Mouse (Mus musculus): ENCODE measurements around the gene Cabp4. TPM values are rescaled to one million over a fixed set of nuclear protein-coding genes. Genes with fewer than 3 reads are reported as not detected.

The Cabp4 gene
- polyA plus RNA-seq, 1 experiment, result 0.16 TPM

DNA sequence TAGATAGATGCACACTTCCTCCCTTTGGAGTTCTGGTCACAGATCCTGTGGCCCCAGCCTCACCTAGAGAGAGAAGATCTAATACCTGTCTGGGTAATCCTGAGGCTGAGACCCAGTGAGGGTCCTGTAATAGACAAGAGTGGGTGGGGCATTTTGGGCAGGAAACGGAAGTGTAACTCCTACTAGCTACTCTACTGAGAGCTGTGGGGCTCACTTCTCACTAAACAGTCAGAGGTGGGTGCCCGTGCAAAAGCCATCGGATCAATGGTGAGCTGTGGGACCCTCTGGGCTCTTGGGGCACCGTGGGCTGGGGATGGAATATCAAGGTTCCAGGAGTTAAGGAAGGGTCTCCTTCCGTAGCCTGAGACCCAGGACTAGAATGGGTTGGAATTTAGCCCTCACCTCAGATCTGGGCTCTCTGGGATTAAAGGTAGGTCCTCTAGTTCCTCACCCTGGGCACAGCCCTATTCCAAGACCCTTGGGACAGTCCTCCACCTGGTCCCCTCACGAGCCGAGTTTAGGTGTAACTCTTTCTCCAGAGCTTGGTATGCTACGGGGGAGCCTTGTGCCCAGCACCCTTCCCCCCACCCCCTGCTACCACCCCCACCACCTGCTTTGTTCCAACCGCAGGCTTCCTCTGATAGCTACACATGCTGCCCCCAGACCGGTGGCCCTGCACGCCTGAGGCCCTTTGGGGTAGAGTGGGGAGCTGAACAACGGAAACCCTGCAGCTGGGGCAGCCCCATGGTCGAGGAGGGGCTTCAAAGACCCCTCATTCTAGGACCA, 10.8 kb upstream of the Cabp4 start:
- no peaks in the 10 kb centered on the region for H3K36me3 ChIP-seq (ENCODE audit: control insufficient read depth, insufficient read depth, low read length)
- TF ChIP-seq POLR2A (IDR thresholded peaks at IDR 0.05; ENCODE audit: control insufficient read depth, low read depth, low read length), result no peak
- no peak for TF ChIP-seq CTCF (IDR thresholded peaks at IDR 0.05; ENCODE audit: control insufficient read depth, insufficient read depth, insufficient replicate concordance, low read depth, low read length)

DNA sequence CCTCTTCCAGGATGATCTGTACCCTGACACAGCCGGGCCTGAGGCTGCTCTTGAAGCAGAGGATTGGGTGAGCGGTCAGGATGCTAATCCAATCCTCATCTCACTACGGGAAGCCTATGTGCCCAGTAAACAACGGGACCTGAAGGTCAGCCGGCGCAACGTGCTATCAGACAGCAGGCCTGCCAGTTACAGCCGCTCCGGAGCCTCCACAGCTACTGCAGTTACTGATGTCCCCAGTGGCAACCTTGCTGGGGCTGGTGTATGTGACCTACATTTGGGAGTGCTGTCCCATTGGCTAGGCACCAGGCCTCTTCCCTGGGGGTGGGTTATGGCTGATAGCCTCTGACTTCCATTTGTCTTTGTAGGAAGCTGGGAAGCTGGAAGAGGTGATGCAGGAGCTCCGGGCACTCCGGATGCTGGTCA, 9.4 kb upstream of the Cabp4 start, which contains the start of gene Ptprcap:
Gene Ptprcap (plus strand): TSS at position 373 of the 423 bp plus-strand sequence.
- no peak within 1 kb of the TSS for H3K27ac ChIP-seq (ENCODE audit: control insufficient read depth, insufficient read depth, low read depth, low read length)
- H3K4me3 ChIP-seq (ENCODE audit: control insufficient read depth, low read depth, low read length), result no peak within 1 kb of the TSS
- no peaks in the 10 kb centered on the region for H3K27me3 ChIP-seq (ENCODE audit: control insufficient read depth, insufficient read depth, low read length)
- no peaks in the 10 kb centered on the region for H3K36me3 ChIP-seq (ENCODE audit: control insufficient read depth, insufficient read depth, low read length)
- H3K4me1 ChIP-seq (ENCODE audit: control insufficient read depth, insufficient read depth, low read length), result peaks cover 6% of the 10 kb centered on the region
- TF ChIP-seq CTCF (IDR thresholded peaks at IDR 0.05; ENCODE audit: control insufficient read depth, insufficient read depth, insufficient replicate concordance, low read depth, low read length) (no peak), POLR2A (IDR thresholded peaks at IDR 0.05; ENCODE audit: control insufficient read depth, low read depth, low read length) (no peak)

More for the DNA sequence above, 10.8 kb upstream of the Cabp4 start:
- no peak overlapping the region for H3K27ac ChIP-seq (ENCODE audit: control insufficient read depth, insufficient read depth, low read depth, low read length)
- peaks cover 3% of the 10 kb centered on the region; the same call in 1 of the 2 replicates for H3K4me1 ChIP-seq (ENCODE audit: control insufficient read depth, insufficient read depth, low read length)
- H3K27me3 ChIP-seq (ENCODE audit: control insufficient read depth, insufficient read depth, low read length), result no peaks in the 10 kb centered on the region
- H3K4me3 ChIP-seq (ENCODE audit: control insufficient read depth, low read depth, low read length), result no peak overlapping the region

DNA sequence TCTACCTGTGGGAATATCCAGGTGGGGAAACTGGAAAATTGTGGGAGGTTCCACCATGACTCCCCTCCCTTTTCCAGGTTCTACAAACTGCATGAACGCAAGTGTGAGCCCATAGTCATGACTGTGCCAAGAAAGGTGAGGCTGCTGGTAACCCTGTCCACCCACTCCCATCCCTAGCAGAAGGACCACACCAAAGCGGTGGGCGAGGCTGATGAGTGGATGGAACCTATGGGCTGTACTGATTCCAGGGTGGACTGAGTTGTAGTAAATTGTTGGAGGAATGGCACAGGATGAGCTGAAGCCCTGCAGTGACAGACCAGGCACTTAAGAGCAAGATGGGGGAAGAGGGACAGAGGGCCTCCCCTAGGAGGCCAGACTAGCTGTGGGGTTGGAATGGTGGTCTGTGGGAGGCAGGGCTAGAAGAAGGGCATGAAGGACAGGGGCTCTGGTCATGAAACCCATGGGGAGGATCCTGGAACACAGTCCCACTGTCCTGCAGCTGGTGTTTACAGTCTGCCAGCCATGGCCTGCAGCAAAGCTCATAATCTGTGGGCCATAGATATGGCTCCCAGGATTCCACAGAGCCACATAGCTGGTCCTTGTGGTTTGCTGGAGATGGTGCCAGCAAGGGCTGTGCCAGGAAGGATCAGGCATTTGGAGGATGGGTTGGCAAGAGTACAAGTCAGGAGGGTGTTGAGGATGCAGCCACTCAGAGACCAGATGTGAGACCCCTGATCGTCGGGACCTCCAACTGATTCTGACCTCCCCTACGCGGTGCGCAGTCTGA, 8.8 kb upstream of the Cabp4 start:
- H3K4me1 ChIP-seq (ENCODE audit: control insufficient read depth, insufficient read depth, low read length), result peaks cover 10% of the 10 kb centered on the region
- no peak overlapping the region for H3K4me3 ChIP-seq (ENCODE audit: control insufficient read depth, low read depth, low read length)
- H3K27ac ChIP-seq (ENCODE audit: control insufficient read depth, insufficient read depth, low read depth, low read length), result no peak overlapping the region
- TF ChIP-seq POLR2A (IDR thresholded peaks at IDR 0.05; ENCODE audit: control insufficient read depth, low read depth, low read length) (no peak), CTCF (IDR thresholded peaks at IDR 0.05; ENCODE audit: control insufficient read depth, insufficient read depth, insufficient replicate concordance, low read depth, low read length) (no peak)
- no peaks in the 10 kb centered on the region for H3K27me3 ChIP-seq (ENCODE audit: control insufficient read depth, insufficient read depth, low read length)
- no peaks in the 10 kb centered on the region for H3K36me3 ChIP-seq (ENCODE audit: control insufficient read depth, insufficient read depth, low read length)

DNA sequence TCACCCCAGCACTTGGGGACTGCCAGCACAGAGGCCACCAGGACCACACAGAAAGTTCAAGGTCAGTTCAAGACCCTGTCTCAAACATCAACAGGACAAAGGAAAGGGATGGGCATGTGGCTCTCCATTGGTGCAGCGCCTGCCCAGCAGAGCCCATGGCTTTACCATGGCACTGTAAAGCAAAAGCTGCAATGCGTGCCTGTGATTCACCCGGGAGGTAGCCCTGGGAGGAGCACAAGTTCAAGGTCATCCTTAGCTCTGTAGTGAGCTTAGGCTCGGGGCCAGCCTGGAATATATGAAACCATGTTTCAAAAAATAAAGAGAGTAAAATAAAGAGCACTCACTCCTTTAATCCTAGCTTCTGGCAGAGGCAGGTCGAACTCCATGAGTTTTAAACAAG, 8.1 kb upstream of the Cabp4 start:
- H3K27ac ChIP-seq (ENCODE audit: control insufficient read depth, insufficient read depth, low read depth, low read length), result no peak overlapping the region
- peaks cover 17% of the 10 kb centered on the region for H3K4me1 ChIP-seq (ENCODE audit: control insufficient read depth, insufficient read depth, low read length)
- no peaks in the 10 kb centered on the region for H3K27me3 ChIP-seq (ENCODE audit: control insufficient read depth, insufficient read depth, low read length)
- H3K36me3 ChIP-seq (ENCODE audit: control insufficient read depth, insufficient read depth, low read length), result no peaks in the 10 kb centered on the region
- no peak for TF ChIP-seq CTCF (IDR thresholded peaks at IDR 0.05; ENCODE audit: control insufficient read depth, insufficient read depth, insufficient replicate concordance, low read depth, low read length)
- TF ChIP-seq POLR2A (IDR thresholded peaks at IDR 0.05; ENCODE audit: control insufficient read depth, low read depth, low read length), result no peak
- no peak overlapping the region for H3K4me3 ChIP-seq (ENCODE audit: control insufficient read depth, low read depth, low read length)

DNA sequence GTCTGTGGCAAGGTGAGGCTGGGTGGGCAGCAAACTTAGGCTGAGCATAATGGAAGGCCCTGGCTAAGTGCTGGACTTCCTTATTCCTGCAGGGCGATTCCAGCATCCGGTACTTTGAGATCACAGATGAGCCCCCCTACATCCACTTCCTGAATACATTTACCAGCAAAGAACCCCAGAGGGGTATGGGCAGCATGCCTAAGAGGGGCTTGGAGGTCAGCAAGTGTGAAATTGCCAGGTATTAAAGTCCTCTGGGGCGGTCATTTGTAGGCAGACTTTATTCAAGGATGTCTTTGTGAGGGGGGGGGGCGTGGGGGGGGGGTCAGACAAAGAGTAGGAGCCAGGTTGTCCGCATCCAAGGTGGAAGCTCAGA, 7.6 kb upstream of the Cabp4 start:
- no peak overlapping the region for H3K4me3 ChIP-seq (ENCODE audit: control insufficient read depth, low read depth, low read length)
- peaks cover 17% of the 10 kb centered on the region for H3K4me1 ChIP-seq (ENCODE audit: control insufficient read depth, insufficient read depth, low read length)
- no peak overlapping the region for H3K27ac ChIP-seq (ENCODE audit: control insufficient read depth, insufficient read depth, low read depth, low read length)
- H3K36me3 ChIP-seq (ENCODE audit: control insufficient read depth, insufficient read depth, low read length), result no peaks in the 10 kb centered on the region
- H3K27me3 ChIP-seq (ENCODE audit: control insufficient read depth, insufficient read depth, low read length), result no peaks in the 10 kb centered on the region
- TF ChIP-seq POLR2A (IDR thresholded peaks at IDR 0.05; ENCODE audit: control insufficient read depth, low read depth, low read length) (no peak), CTCF (IDR thresholded peaks at IDR 0.05; ENCODE audit: control insufficient read depth, insufficient read depth, insufficient replicate concordance, low read depth, low read length) (no peak)

DNA sequence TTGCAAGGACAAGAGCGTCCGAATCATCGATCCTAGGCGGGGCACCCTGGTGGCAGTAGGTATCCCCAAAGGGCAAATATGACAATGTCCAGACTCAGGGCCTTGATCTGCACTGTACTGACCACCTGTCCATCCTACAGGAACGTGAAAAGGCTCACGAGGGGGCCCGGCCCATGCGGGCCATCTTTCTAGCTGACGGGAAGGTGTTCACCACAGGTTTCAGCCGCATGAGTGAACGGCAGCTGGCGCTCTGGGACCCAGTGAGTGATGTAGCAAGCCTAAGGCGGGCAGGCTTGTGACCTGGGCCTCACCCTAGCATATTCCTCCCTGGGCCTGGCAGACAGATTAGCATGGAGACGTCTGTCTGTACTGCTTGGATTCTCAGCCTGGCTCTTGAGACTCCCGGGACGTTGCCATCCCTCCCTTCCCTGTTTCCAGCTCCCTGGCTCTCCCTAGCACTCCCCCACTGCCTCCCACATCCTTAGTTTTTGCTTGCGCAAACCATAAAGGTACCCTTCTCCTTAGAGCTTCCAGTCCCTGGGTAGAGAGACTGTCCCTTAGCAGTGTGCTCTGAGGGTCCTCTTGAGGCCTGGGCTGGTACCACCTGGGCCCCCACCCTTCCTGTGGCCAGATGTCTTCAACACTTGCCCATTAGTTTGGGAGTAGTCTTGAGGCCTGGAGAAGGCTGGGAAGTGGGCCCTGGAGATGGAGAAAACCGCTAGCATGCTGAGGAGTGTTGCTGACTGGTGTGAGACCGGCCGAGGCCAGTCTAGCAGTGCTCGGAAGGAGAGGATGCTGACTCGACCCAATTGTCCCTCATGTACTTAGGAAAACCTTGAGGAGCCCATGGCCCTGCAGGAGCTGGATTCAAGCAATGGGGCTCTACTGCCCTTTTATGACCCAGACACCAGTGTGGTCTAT, 7.0 kb upstream of the Cabp4 start:
- Histone ChIP-seq H3K27me3 (ENCODE audit: control insufficient read depth, insufficient read depth, low read length) (no peaks in the 10 kb centered on the region), H3K4me3 (ENCODE audit: control insufficient read depth, low read depth, low read length) (no peak overlapping the region), H3K36me3 (ENCODE audit: control insufficient read depth, insufficient read depth, low read length) (no peaks in the 10 kb centered on the region), H3K27ac (ENCODE audit: control insufficient read depth, insufficient read depth, low read depth, low read length) (peak overlapping the region; percentile 19; the same call in 1 of the 2 replicates), H3K4me1 (ENCODE audit: control insufficient read depth, insufficient read depth, low read length) (peaks cover 17% of the 10 kb centered on the region)
- TF ChIP-seq CTCF (IDR thresholded peaks at IDR 0.05; ENCODE audit: control insufficient read depth, insufficient read depth, insufficient replicate concordance, low read depth, low read length) (no peak), POLR2A (IDR thresholded peaks at IDR 0.05; ENCODE audit: control insufficient read depth, low read depth, low read length) (no peak)

Measured in testis, adult 2 months (tissue).